Mouse (Mus musculus): ENCODE results near the gene Odf3l2. TPM values are rescaled to one million over a fixed set of nuclear protein-coding genes. Genes with fewer than 3 reads are reported as not detected.

The Odf3l2 gene
- polyA plus RNA-seq, 1 experiment from 2014 or later = not detected

- no peak overlapping the region for H3K9ac ChIP-seq (ENCODE audit: low read depth, low read length)
- WGBS = 52% methylated on average over 6 of the region's 6 CpGs
- peaks cover 7% of the 10 kb centered on the region for H3K27me3 ChIP-seq (replicated peaks; ENCODE audit: control insufficient read depth, insufficient read depth, low read length)
- no peak for ATAC-seq (ENCODE audit: low read depth)
- no peak overlapping the region for H3K4me2 ChIP-seq (ENCODE audit: low read depth, low read length)
- H3K9me3 ChIP-seq (ENCODE audit: control insufficient read depth, low read length) = no peaks in the 10 kb centered on the region
- no peak overlapping the region for H3K4me3 ChIP-seq (ENCODE audit: low read depth, low read length)
- H3K36me3 ChIP-seq (ENCODE audit: control insufficient read depth, insufficient read depth, low read length) = no peaks in the 10 kb centered on the region
- no peak for DNase-seq (ENCODE audit: low spot score)
- H3K27ac ChIP-seq (replicated peaks; ENCODE audit: low read depth, low read length) = no peak overlapping the region
- H3K4me1 ChIP-seq (ENCODE audit: control insufficient read depth, insufficient read depth, low read length) = no peaks in the 10 kb centered on the region
Observed at GRCm38 (mm10) chr10:79594111-79594510, 51.4 kb downstream of the Odf3l2 start.

GRCm38 (mm10) chr10:79590702-79591101 is 54.8 kb downstream of the Odf3l2 start:
- no peak overlapping the region for H3K9ac ChIP-seq (ENCODE audit: low read depth, low read length)
- H3K4me2 ChIP-seq (ENCODE audit: low read depth, low read length) = no peak overlapping the region
- ATAC-seq (ENCODE audit: low read depth) (no peak), DNase-seq (ENCODE audit: low spot score) (no peak)
- H3K27me3 ChIP-seq (replicated peaks; ENCODE audit: control insufficient read depth, insufficient read depth, low read length) = peaks cover 7% of the 10 kb centered on the region
- H3K36me3 ChIP-seq (ENCODE audit: control insufficient read depth, insufficient read depth, low read length) = no peaks in the 10 kb centered on the region
- H3K9me3 ChIP-seq (ENCODE audit: control insufficient read depth, low read length) = no peaks in the 10 kb centered on the region
- no peaks in the 10 kb centered on the region for H3K4me1 ChIP-seq (ENCODE audit: control insufficient read depth, insufficient read depth, low read length)
- H3K4me3 ChIP-seq (ENCODE audit: low read depth, low read length) = no peak overlapping the region
- H3K27ac ChIP-seq (replicated peaks; ENCODE audit: low read depth, low read length) = no peak overlapping the region
- WGBS = 95% methylated on average over 1 of the region's 1 CpGs

Other genes starting within 250 kb of the Odf3l2 start
- not detected in 2 replicates for gene Vmn2r83, start 177.0 kb downstream of the Odf3l2 start, polyA plus RNA-seq (2014; fragmentation: Nextera tagmentation; extraction: Ambion mirVana)
- 18.1 and 19.9 TPM in 2 replicates for gene Plpp2, start 111.9 kb downstream of the Odf3l2 start, polyA plus RNA-seq (2014; fragmentation: Nextera tagmentation; extraction: Ambion mirVana)
- 44.6 and 50.9 TPM in 2 replicates for gene Mier2, start 90.5 kb downstream of the Odf3l2 start, polyA plus RNA-seq (2014; fragmentation: Nextera tagmentation; extraction: Ambion mirVana)
- not detected in 2 replicates for gene Theg, start 58.4 kb downstream of the Odf3l2 start, polyA plus RNA-seq (2014; fragmentation: Nextera tagmentation; extraction: Ambion mirVana)
- 0.09 TPM in 1 of 2 replicates, not detected in the other for gene C2cd4c, start 31.7 kb downstream of the Odf3l2 start, polyA plus RNA-seq (2014; fragmentation: Nextera tagmentation; extraction: Ambion mirVana)
- 11.3 and 11.4 TPM in 2 replicates for gene Shc2, start 7.8 kb downstream of the Odf3l2 start, polyA plus RNA-seq (2014; fragmentation: Nextera tagmentation; extraction: Ambion mirVana)
- 8.5 and 11.6 TPM in 2 replicates for gene Madcam1, start 18.8 kb upstream of the Odf3l2 start, polyA plus RNA-seq (2014; fragmentation: Nextera tagmentation; extraction: Ambion mirVana)
- 58.7 and 65.3 TPM in 2 replicates for gene Tpgs1, start 23.6 kb upstream of the Odf3l2 start, polyA plus RNA-seq (2014; fragmentation: Nextera tagmentation; extraction: Ambion mirVana)
- 106 TPM in 2 replicates for gene Cdc34, start 36.5 kb upstream of the Odf3l2 start, polyA plus RNA-seq (2014; fragmentation: Nextera tagmentation; extraction: Ambion mirVana)
- gene Gzmm, start 43.3 kb upstream of the Odf3l2 start, polyA plus RNA-seq (2014; fragmentation: Nextera tagmentation; extraction: Ambion mirVana) = 0.31 and 0.51 TPM in 2 replicates
- gene Bsg, start 58.8 kb upstream of the Odf3l2 start, polyA plus RNA-seq (2014; fragmentation: Nextera tagmentation; extraction: Ambion mirVana) = 846 and 847 TPM in 2 replicates
- gene Hcn2, start 70.9 kb upstream of the Odf3l2 start, polyA plus RNA-seq (2014; fragmentation: Nextera tagmentation; extraction: Ambion mirVana) = 0.15 and 0.20 TPM in 2 replicates
- gene Polrmt, start 100.8 kb upstream of the Odf3l2 start, polyA plus RNA-seq (2014; fragmentation: Nextera tagmentation; extraction: Ambion mirVana) = 32.5 and 33.6 TPM in 2 replicates
- gene Fgf22, start 109.3 kb upstream of the Odf3l2 start, polyA plus RNA-seq (2014; fragmentation: Nextera tagmentation; extraction: Ambion mirVana) = 0.35 and 0.38 TPM in 2 replicates
- gene Rnf126, start 121.2 kb upstream of the Odf3l2 start, polyA plus RNA-seq (2014; fragmentation: Nextera tagmentation; extraction: Ambion mirVana) = 77.5 and 78.9 TPM in 2 replicates
- 8.3 and 10.7 TPM in 2 replicates for gene Fstl3, start 131.5 kb upstream of the Odf3l2 start, polyA plus RNA-seq (2014; fragmentation: Nextera tagmentation; extraction: Ambion mirVana)
- gene Prss57, start 145.2 kb upstream of the Odf3l2 start, polyA plus RNA-seq (2014; fragmentation: Nextera tagmentation; extraction: Ambion mirVana) = 0.16 TPM in 1 of 2 replicates, not detected in the other
- gene Palm, start 147.8 kb upstream of the Odf3l2 start, polyA plus RNA-seq (2014; fragmentation: Nextera tagmentation; extraction: Ambion mirVana) = 62.5 and 75.4 TPM in 2 replicates
- 2.3 and 3.9 TPM in 2 replicates for gene Misp, start 175.3 kb upstream of the Odf3l2 start, polyA plus RNA-seq (2014; fragmentation: Nextera tagmentation; extraction: Ambion mirVana)
- 198 and 254 TPM in 2 replicates for gene Ptbp1, start 208.7 kb upstream of the Odf3l2 start, polyA plus RNA-seq (2014; fragmentation: Nextera tagmentation; extraction: Ambion mirVana)
- gene Prtn3, start 228.7 kb upstream of the Odf3l2 start, polyA plus RNA-seq (2014; fragmentation: Nextera tagmentation; extraction: Ambion mirVana) = 4.1 and 6.7 TPM in 2 replicates
- gene Plppr3, start 228.9 kb upstream of the Odf3l2 start, polyA plus RNA-seq (2014; fragmentation: Nextera tagmentation; extraction: Ambion mirVana) = 32.4 and 50.2 TPM in 2 replicates
- gene Elane, start 240.5 kb upstream of the Odf3l2 start, polyA plus RNA-seq (2014; fragmentation: Nextera tagmentation; extraction: Ambion mirVana) = 0.64 and 2.0 TPM in 2 replicates
- gene Cfd, start 245.1 kb upstream of the Odf3l2 start, polyA plus RNA-seq (2014; fragmentation: Nextera tagmentation; extraction: Ambion mirVana) = 0.22 TPM in 1 of 2 replicates, not detected in the other